Mouse (Mus musculus) hindbrain, embryonic 11.5 days (tissue): ENCODE data around the gene Dclk1. TPM values are rescaled to one million over a fixed set of nuclear protein-coding genes. Genes with fewer than 3 reads are reported as not detected.

Experiments used
- ATAC-seq: fragments of 200-750 bp; cut with Nextera tagmentation; 2 replicates; pipeline ENCODE4 v1.8.0; 2017; ENCODE audit warnings: mild to moderate bottlenecking, moderate TSS enrichment, moderate library complexity; ENCODE audit not compliant: low FRiP score
- DNase-seq: peaks from one replicate; pipeline ENCODE4 v3.0.0-alpha.2; 2015; ENCODE audit warnings: low spot score
- H3K27ac ChIP-seq: fragments of 300-500 bp; sonication (generic); 2 replicates; pipeline ENCODE4 v1.5.1; 2014; ENCODE audit warnings: mild to moderate bottlenecking, low read depth, low read length
- H3K27me3 ChIP-seq: fragments of 300-500 bp; sonication (generic); 2 replicates; pipeline ENCODE4 v1.6.1; 2014; ENCODE audit warnings: mild to moderate bottlenecking, low read length, moderate library complexity, mixed read lengths; ENCODE audit not compliant: control insufficient read depth, insufficient read depth
- H3K36me3 ChIP-seq: fragments of 300-500 bp; sonication (generic); 2 replicates; pipeline ENCODE4 v1.6.1; 2014; ENCODE audit warnings: mild to moderate bottlenecking, low read length, moderate library complexity, mixed read lengths; ENCODE audit not compliant: control insufficient read depth, insufficient read depth
- H3K4me1 ChIP-seq: fragments of 300-500 bp; sonication (generic); replicated peaks from 2 replicates; pipeline ENCODE4 v1.6.1; 2014; ENCODE audit warnings: low read length, mixed read lengths; ENCODE audit not compliant: control insufficient read depth, insufficient read depth
- H3K4me2 ChIP-seq: fragments of 300-500 bp; sonication (generic); replicated peaks from 2 replicates; pipeline ENCODE4 v1.6.1; 2014; ENCODE audit warnings: mild to moderate bottlenecking, low read depth, low read length
- H3K4me3 ChIP-seq: fragments of 300-500 bp; sonication (generic); 2 replicates; pipeline ENCODE4 v1.5.1; 2014; ENCODE audit warnings: low read depth, low read length
- H3K9ac ChIP-seq: fragments of 300-500 bp; sonication (generic); 2 replicates; pipeline ENCODE4 v1.6.1; 2014; ENCODE audit warnings: low read depth, low read length
- H3K9me3 ChIP-seq: fragments of 300-500 bp; sonication (generic); 2 replicates; pipeline ENCODE4 v1.6.1; 2016; ENCODE audit warnings: low read length; ENCODE audit not compliant: control insufficient read depth
- WGBS: fragments of 180-500 bp; shearing (Covaris S2); extraction: QIAGEN DNeasy Blood & Tissue Kit; methylation state at CpG from one replicate; pipeline ENCODE4 v1.1.7; 2014; 5-methylcytosine and 5-hydroxymethylcytosine counted together
- polyA plus RNA-seq: library from polyadenylated mRNA; unstranded; fragments of >200 nt; fragmentation: Nextera tagmentation; extraction: Ambion mirVana; gene quantifications from 2 replicates; pipeline ENCODE4 v1.2.1, GENCODE M21; 2014

Dclk1 gene
- polyA plus RNA-seq, 1 experiment from 2014 or later = 94.8 TPM

- Histone ChIP-seq H3K4me3 (no peak overlapping the region), H3K27me3 (no peaks in the 10 kb centered on the region), H3K4me2 (no peak overlapping the region), H3K9ac (no peak overlapping the region), H3K36me3 (no peaks in the 10 kb centered on the region), H3K27ac (no peak overlapping the region), H3K9me3 (no peaks in the 10 kb centered on the region), H3K4me1 (no peaks in the 10 kb centered on the region)
- ATAC-seq = no peak
- 91% methylated on average over 12 of the region's 12 CpGs for WGBS
- DNase-seq = no peak
Observed at GRCm38 (mm10) chr3:55246618-55247272, 4.6 kb downstream of the Dclk1 start.

GRCm38 (mm10) chr3:55248048-55248447 lies 5.9 kb downstream of the Dclk1 start:
- DNase-seq = no peak
- ATAC-seq = no peak
- no peak overlapping the region for H3K4me2 ChIP-seq
- no peaks in the 10 kb centered on the region for H3K36me3 ChIP-seq
- no peak overlapping the region for H3K4me3 ChIP-seq
- H3K9ac ChIP-seq = no peak overlapping the region
- no peaks in the 10 kb centered on the region for H3K9me3 ChIP-seq
- no peaks in the 10 kb centered on the region for H3K4me1 ChIP-seq
- WGBS = 74% methylated on average over 3 of the region's 3 CpGs
- H3K27me3 ChIP-seq = no peaks in the 10 kb centered on the region
- no peak overlapping the region for H3K27ac ChIP-seq

- Histone ChIP-seq H3K4me2 (no peak overlapping the region), H3K9me3 (no peaks in the 10 kb centered on the region), H3K9ac (no peak overlapping the region), H3K4me1 (no peaks in the 10 kb centered on the region), H3K36me3 (no peaks in the 10 kb centered on the region), H3K4me3 (no peak overlapping the region), H3K27ac (no peak overlapping the region), H3K27me3 (no peaks in the 10 kb centered on the region)
- DNase-seq = no peak
- WGBS = 83% methylated on average over 6 of the region's 6 CpGs
- ATAC-seq = no peak
Observed at GRCm38 (mm10) chr3:55248508-55248907, 6.3 kb downstream of the Dclk1 start.

- DNase-seq = no peak
- H3K4me3 ChIP-seq = no peak overlapping the region
- H3K9ac ChIP-seq = no peak overlapping the region
- no peak overlapping the region for H3K4me2 ChIP-seq
- H3K4me1 ChIP-seq = no peaks in the 10 kb centered on the region
- H3K27me3 ChIP-seq = no peaks in the 10 kb centered on the region
- ATAC-seq = no peak
- H3K36me3 ChIP-seq = no peaks in the 10 kb centered on the region
- no peaks in the 10 kb centered on the region for H3K9me3 ChIP-seq
- no peak overlapping the region for H3K27ac ChIP-seq
- WGBS = 81% methylated on average over 2 of the region's 2 CpGs
Observed at GRCm38 (mm10) chr3:55250631-55251030, 8.5 kb downstream of the Dclk1 start.

GRCm38 (mm10) chr3:55260139-55260538 lies 18.0 kb downstream of the Dclk1 start:
- ATAC-seq (no peak), DNase-seq (no peak)
- Histone ChIP-seq H3K9ac (no peak overlapping the region), H3K4me3 (no peak overlapping the region), H3K27me3 (no peaks in the 10 kb centered on the region), H3K36me3 (no peaks in the 10 kb centered on the region), H3K4me2 (no peak overlapping the region), H3K4me1 (no peaks in the 10 kb centered on the region), H3K9me3 (no peaks in the 10 kb centered on the region), H3K27ac (no peak overlapping the region)
- WGBS = 87% methylated on average over 7 of the region's 7 CpGs

GRCm38 (mm10) chr3:55266091-55266490 lies 23.9 kb downstream of the Dclk1 start:
- no peak overlapping the region for H3K9ac ChIP-seq
- no peak for DNase-seq
- H3K4me1 ChIP-seq = 0 out of 2 replicates have a peak, but pooled peaks cover 5% of the 10 kb centered on the region
- H3K27ac ChIP-seq = no peak overlapping the region
- H3K4me3 ChIP-seq = no peak overlapping the region
- ATAC-seq = no peak
- 80% methylated on average over 5 of the region's 5 CpGs for WGBS
- H3K36me3 ChIP-seq = no peaks in the 10 kb centered on the region
- no peaks in the 10 kb centered on the region for H3K27me3 ChIP-seq
- H3K9me3 ChIP-seq = no peaks in the 10 kb centered on the region
- H3K4me2 ChIP-seq = no peak overlapping the region

GRCm38 (mm10) chr3:55269802-55270201 lies 27.6 kb downstream of the Dclk1 start:
- H3K27me3 ChIP-seq = no peaks in the 10 kb centered on the region
- no peak for ATAC-seq
- no peak overlapping the region for H3K27ac ChIP-seq
- no peaks in the 10 kb centered on the region for H3K9me3 ChIP-seq
- H3K4me3 ChIP-seq = no peak overlapping the region
- H3K36me3 ChIP-seq = no peaks in the 10 kb centered on the region
- no peak overlapping the region for H3K4me2 ChIP-seq
- 0 out of 2 replicates have a peak, but pooled peaks cover 5% of the 10 kb centered on the region for H3K4me1 ChIP-seq
- H3K9ac ChIP-seq = no peak overlapping the region
- 88% methylated on average over 4 of the region's 4 CpGs for WGBS
- DNase-seq = no peak

GRCm38 (mm10) chr3:55270345-55270744 lies 28.2 kb downstream of the Dclk1 start:
- DNase-seq = no peak
- Histone ChIP-seq H3K9ac (no peak overlapping the region), H3K4me2 (no peak overlapping the region), H3K27me3 (no peaks in the 10 kb centered on the region), H3K4me1 (0 out of 2 replicates have a peak, but pooled peaks cover 5% of the 10 kb centered on the region), H3K9me3 (no peaks in the 10 kb centered on the region), H3K4me3 (no peak overlapping the region), H3K27ac (no peak overlapping the region), H3K36me3 (no peaks in the 10 kb centered on the region)
- ATAC-seq = no peak
- 94% methylated on average over 3 of the region's 3 CpGs for WGBS

GRCm38 (mm10) chr3:55270920-55271319 lies 28.8 kb downstream of the Dclk1 start:
- H3K4me1 ChIP-seq = 0 out of 2 replicates have a peak, but pooled peaks cover 5% of the 10 kb centered on the region
- H3K36me3 ChIP-seq = no peaks in the 10 kb centered on the region
- no peaks in the 10 kb centered on the region for H3K9me3 ChIP-seq
- no peak overlapping the region for H3K27ac ChIP-seq
- no peak overlapping the region for H3K4me3 ChIP-seq
- no peak overlapping the region for H3K9ac ChIP-seq
- no peak for DNase-seq
- no peak for ATAC-seq
- WGBS = 58% methylated on average over 5 of the region's 5 CpGs
- no peak overlapping the region for H3K4me2 ChIP-seq
- H3K27me3 ChIP-seq = no peaks in the 10 kb centered on the region
